Mouse (Mus musculus) G1E (cell line): ENCODE results near the gene Tfpi.

Experiments used
- CTCF ChIP-seq: IDR thresholded peaks from 2 replicates; pipeline ENCODE4 v1.5.1; 2012; ENCODE audit warnings: low read depth, low read length, inconsistent platforms, mixed read lengths
- GATA1 ChIP-seq: IDR thresholded peaks from 2 replicates; pipeline ENCODE4 v1.6.1; 2012; ENCODE audit warnings: borderline replicate concordance, low read length, inconsistent platforms, mixed read lengths
- GATA2 ChIP-seq: IDR thresholded peaks from 2 replicates; pipeline ENCODE4 v1.6.1; 2012; ENCODE audit warnings: low read depth, low read length, inconsistent platforms, borderline replicate concordance
- POLR2AphosphoS5 ChIP-seq: IDR thresholded peaks from 2 replicates; pipeline ENCODE4 v1.6.1; 2012; ENCODE audit warnings: low read depth, low read length, inconsistent platforms; ENCODE audit not compliant: insufficient replicate concordance
- TAL1 ChIP-seq: conservative IDR thresholded peaks from 2 replicates; pipeline ENCODE4 v1.6.1; 2012; ENCODE audit warnings: low read depth, low read length, inconsistent platforms, mixed read lengths

DNA sequence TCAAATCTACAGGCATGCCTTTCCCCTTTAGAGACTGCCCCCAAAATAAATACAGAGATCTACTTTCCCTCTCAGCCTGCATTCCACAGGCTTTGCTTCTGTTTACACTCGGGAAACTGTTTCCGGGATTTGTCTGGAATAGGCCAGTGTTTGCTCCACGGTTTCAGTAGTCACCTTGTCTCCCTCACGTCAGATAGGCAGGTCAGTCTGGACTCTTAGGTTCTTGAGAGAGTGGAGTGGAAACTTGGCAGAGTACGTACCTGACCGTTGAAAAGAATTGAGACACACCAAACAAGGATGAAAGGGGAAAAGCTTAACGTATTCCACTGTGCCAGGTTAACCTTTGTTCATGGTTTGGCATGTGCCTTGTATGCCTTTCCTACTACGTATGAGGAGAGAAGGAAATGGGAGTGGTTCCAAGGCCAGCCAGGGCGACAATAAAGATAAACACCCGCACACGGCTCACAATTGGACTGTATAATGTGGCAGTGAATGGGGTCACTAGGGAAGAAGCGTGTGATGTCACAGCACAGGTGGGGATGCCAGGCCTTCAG is 43.0 kb upstream of the Tfpi start:
- TF ChIP-seq CTCF (no peak), POLR2AphosphoS5 (no peak), GATA2 (no peak), GATA1 (no peak), TAL1 (no peak)
